Mouse (Mus musculus) forebrain, embryonic 16.5 days (tissue): ENCODE results near the gene Scrn2. TPM values are rescaled to one million over a fixed set of nuclear protein-coding genes. Genes with fewer than 3 reads are reported as not detected.

Experiments
- ATAC-seq: fragments of 200-750 bp; cut with Nextera tagmentation; 2 replicates; pipeline ENCODE4 v1.8.0; 2017; ENCODE audit warnings: mild to moderate bottlenecking, moderate library complexity
- H3K27ac ChIP-seq: fragments of 300-500 bp; sonication (generic); 2 replicates; pipeline ENCODE4 v1.5.1; 2014; ENCODE audit warnings: low read length, control low read depth
- H3K27me3 ChIP-seq: fragments of 300-500 bp; sonication (generic); replicated peaks from 2 replicates; pipeline ENCODE4 v1.6.1; 2014; ENCODE audit warnings: low read length; ENCODE audit not compliant: control insufficient read depth, insufficient read depth
- H3K36me3 ChIP-seq: fragments of 300-500 bp; sonication (generic); 2 replicates; pipeline ENCODE4 v1.6.1; 2014; ENCODE audit not compliant: control insufficient read depth, insufficient read depth
- H3K4me1 ChIP-seq: fragments of 300-500 bp; sonication (generic); replicated peaks from 2 replicates; pipeline ENCODE4 v1.6.1; 2014; ENCODE audit warnings: low read length; ENCODE audit not compliant: control insufficient read depth, insufficient read depth
- H3K4me2 ChIP-seq: fragments of 300-500 bp; sonication (generic); 2 replicates; pipeline ENCODE4 v1.6.1; 2014; ENCODE audit warnings: mild to moderate bottlenecking, low read length, control low read depth
- H3K4me3 ChIP-seq: fragments of 300-500 bp; sonication (generic); replicated peaks from 2 replicates; pipeline ENCODE4 v1.5.1; 2014; ENCODE audit warnings: mild to moderate bottlenecking, low read length, control low read depth
- H3K9ac ChIP-seq: fragments of 300-500 bp; sonication (generic); replicated peaks from 2 replicates; pipeline ENCODE4 v1.6.1; 2014; ENCODE audit warnings: low read depth, low read length, control low read depth
- H3K9me3 ChIP-seq: fragments of 300-500 bp; sonication (generic); 2 replicates; pipeline ENCODE4 v1.6.1; 2016; ENCODE audit warnings: low read length; ENCODE audit not compliant: control insufficient read depth
- WGBS: fragments of 180-500 bp; shearing (Covaris S2); extraction: QIAGEN DNeasy Blood & Tissue Kit; methylation state at CpG from one replicate; pipeline ENCODE4 v1.1.7; 2014; 5-methylcytosine and 5-hydroxymethylcytosine counted together
- polyA plus RNA-seq: library from polyadenylated mRNA; unstranded; fragments of >200 nt; fragmentation: Nextera tagmentation; extraction: Ambion mirVana; gene quantifications from 2 replicates; pipeline ENCODE4 v1.2.1, GENCODE M21; 2015

Scrn2 gene
- polyA plus RNA-seq = 14.4 and 16.2 TPM in 2 replicates

- Histone ChIP-seq H3K36me3 (no peaks in the 10 kb centered on the region), H3K27me3 (peaks cover 4% of the 10 kb centered on the region), H3K4me3 (peak within 1 kb of the TSS; percentile 70), H3K4me1 (peaks cover 12% of the 10 kb centered on the region), H3K9me3 (no peaks in the 10 kb centered on the region), H3K9ac (peak within 1 kb of the TSS; percentile 74), H3K4me2 (peak within 1 kb of the TSS; percentile 65), H3K27ac (0 out of 2 replicates have a peak within 1 kb of the TSS, but pooled peaks have one; percentile 60)
- ATAC-seq = peak; percentile 89
- under 1% methylated on average over 25 of the region's 25 CpGs for WGBS
Observed at GRCm38 (mm10) chr11:97029686-97030417, at the start of gene Scrn2. Gene Scrn2, plus strand, starts transcription at chr11:97029938.

- WGBS = 80% methylated on average over 5 of the region's 5 CpGs
- H3K9ac ChIP-seq = no peak overlapping the region
- no peaks in the 10 kb centered on the region for H3K9me3 ChIP-seq
- H3K27ac ChIP-seq = no peak overlapping the region
- peaks cover 18% of the 10 kb centered on the region for H3K4me1 ChIP-seq
- H3K27me3 ChIP-seq = peaks cover 7% of the 10 kb centered on the region
- no peak for ATAC-seq
- H3K36me3 ChIP-seq = no peaks in the 10 kb centered on the region
- H3K4me2 ChIP-seq = no peak overlapping the region
- H3K4me3 ChIP-seq = no peak overlapping the region
Observed at GRCm38 (mm10) chr11:96980021-96980420, 49.7 kb upstream of the Scrn2 start.

GRCm38 (mm10) chr11:96981461-96981860 lies 48.3 kb upstream of the Scrn2 start:
- no peak for ATAC-seq
- no peak overlapping the region for H3K9ac ChIP-seq
- WGBS = 82% methylated on average over 15 of the region's 15 CpGs

GRCm38 (mm10) chr11:96982355-96982754 lies 47.4 kb upstream of the Scrn2 start:
- Histone ChIP-seq H3K36me3 (no peaks in the 10 kb centered on the region), H3K4me2 (peak overlapping the region; percentile 34; the same call in 1 of the 2 replicates), H3K4me1 (peaks cover 10% of the 10 kb centered on the region), H3K9me3 (no peaks in the 10 kb centered on the region), H3K4me3 (no peak overlapping the region), H3K27ac (no peak overlapping the region), H3K9ac (no peak overlapping the region), H3K27me3 (peaks cover 7% of the 10 kb centered on the region)
- no peak for ATAC-seq
- WGBS = 3% methylated on average over 7 of the region's 7 CpGs

More at GRCm38 (mm10) chr11:96981461-96981860, 48.3 kb upstream of the Scrn2 start:
- peaks cover 7% of the 10 kb centered on the region for H3K27me3 ChIP-seq
- no peak overlapping the region for H3K27ac ChIP-seq
- H3K4me2 ChIP-seq = no peak overlapping the region
- H3K4me3 ChIP-seq = no peak overlapping the region
- no peaks in the 10 kb centered on the region for H3K36me3 ChIP-seq
- no peaks in the 10 kb centered on the region for H3K9me3 ChIP-seq
- H3K4me1 ChIP-seq = peaks cover 13% of the 10 kb centered on the region

GRCm38 (mm10) chr11:96982859-96983258 lies 46.9 kb upstream of the Scrn2 start, which contains the start of gene Sp2:
Gene Sp2, minus strand, starts transcription at chr11:96982959.
- H3K9me3 ChIP-seq = no peaks in the 10 kb centered on the region
- peaks cover 9% of the 10 kb centered on the region for H3K27me3 ChIP-seq
- 74% methylated on average over 7 of the region's 7 CpGs for WGBS
- ATAC-seq = no peak
- H3K36me3 ChIP-seq = no peaks in the 10 kb centered on the region
- H3K4me3 ChIP-seq = no peak within 1 kb of the TSS
- no peak within 1 kb of the TSS for H3K9ac ChIP-seq
- H3K27ac ChIP-seq = no peak within 1 kb of the TSS
- H3K4me1 ChIP-seq = peaks cover 14% of the 10 kb centered on the region
- peak within 1 kb of the TSS; percentile 34; the same call in 1 of the 2 replicates for H3K4me2 ChIP-seq

- H3K27ac ChIP-seq = no peak overlapping the region
- no peak overlapping the region for H3K9ac ChIP-seq
- no peaks in the 10 kb centered on the region for H3K36me3 ChIP-seq
- H3K4me3 ChIP-seq = no peak overlapping the region
- H3K4me1 ChIP-seq = peaks cover 15% of the 10 kb centered on the region
- 22% methylated on average over 4 of the region's 4 CpGs for WGBS
- no peak for ATAC-seq
- H3K4me2 ChIP-seq = no peak overlapping the region
- no peaks in the 10 kb centered on the region for H3K9me3 ChIP-seq
- peaks cover 11% of the 10 kb centered on the region for H3K27me3 ChIP-seq
Observed at GRCm38 (mm10) chr11:96984903-96985302, 44.8 kb upstream of the Scrn2 start.

GRCm38 (mm10) chr11:96986463-96986862 lies 43.3 kb upstream of the Scrn2 start:
- Histone ChIP-seq H3K9ac (no peak overlapping the region), H3K4me2 (no peak overlapping the region), H3K36me3 (no peaks in the 10 kb centered on the region), H3K9me3 (no peaks in the 10 kb centered on the region), H3K27me3 (peaks cover 11% of the 10 kb centered on the region), H3K4me1 (peaks cover 15% of the 10 kb centered on the region), H3K27ac (no peak overlapping the region), H3K4me3 (no peak overlapping the region)
- no peak for ATAC-seq
- WGBS = 61% methylated on average over 3 of the region's 3 CpGs

- H3K9me3 ChIP-seq = no peaks in the 10 kb centered on the region
- H3K27ac ChIP-seq = no peak overlapping the region
- ATAC-seq = peak; percentile 71
- 6% methylated on average over 31 of the region's 31 CpGs for WGBS
- peak overlapping the region; percentile 43 for H3K4me3 ChIP-seq
- H3K4me2 ChIP-seq = peak overlapping the region; percentile 56
- H3K9ac ChIP-seq = peak overlapping the region; percentile 45
- no peaks in the 10 kb centered on the region for H3K36me3 ChIP-seq
- peaks cover 12% of the 10 kb centered on the region for H3K4me1 ChIP-seq
- H3K27me3 ChIP-seq = peaks cover 11% of the 10 kb centered on the region
Observed at GRCm38 (mm10) chr11:96987873-96988655, 41.7 kb upstream of the Scrn2 start.

- no peak overlapping the region for H3K4me3 ChIP-seq
- no peaks in the 10 kb centered on the region for H3K36me3 ChIP-seq
- no peak overlapping the region for H3K27ac ChIP-seq
- 0 out of 2 replicates have a peak, but pooled peaks cover 5% of the 10 kb centered on the region for H3K27me3 ChIP-seq
- 76% methylated on average over 5 of the region's 5 CpGs for WGBS
- no peak overlapping the region for H3K4me2 ChIP-seq
- no peak overlapping the region for H3K9ac ChIP-seq
- peaks cover 13% of the 10 kb centered on the region for H3K4me1 ChIP-seq
- no peaks in the 10 kb centered on the region for H3K9me3 ChIP-seq
- ATAC-seq = no peak
Observed at GRCm38 (mm10) chr11:96991501-96991900, 38.2 kb upstream of the Scrn2 start.
